Mouse (Mus musculus) midbrain, embryonic 14.5 days (tissue): ENCODE data around the gene Cabp7. TPM values are rescaled to one million over a fixed set of nuclear protein-coding genes. Genes with fewer than 3 reads are reported as not detected.

Source experiments
- ATAC-seq: fragments of 200-750 bp; cut with Nextera tagmentation; 2 replicates; pipeline ENCODE4 v1.8.0; 2017; ENCODE audit warnings: moderate number of reproducible peaks, moderate library complexity; ENCODE audit not compliant: low FRiP score, low TSS enrichment
- DNase-seq: peaks from one replicate; pipeline ENCODE4 v3.0.0-alpha.2; 2015
- H3K27ac ChIP-seq: fragments of 300-500 bp; sonication (generic); replicated peaks from 2 replicates; pipeline ENCODE4 v1.5.1; 2014; ENCODE audit warnings: mild to moderate bottlenecking, low read depth, low read length, moderate library complexity
- H3K27me3 ChIP-seq: fragments of 300-500 bp; sonication (generic); 2 replicates; pipeline ENCODE4 v1.6.1; 2014; ENCODE audit warnings: low read length, control low read depth, mixed read lengths; ENCODE audit not compliant: control insufficient read depth, insufficient read depth
- H3K36me3 ChIP-seq: fragments of 300-500 bp; sonication (generic); 2 replicates; pipeline ENCODE4 v1.6.1; 2014; ENCODE audit warnings: low read length, control low read depth; ENCODE audit not compliant: control insufficient read depth, insufficient read depth
- H3K4me1 ChIP-seq: fragments of 300-500 bp; sonication (generic); 2 replicates; pipeline ENCODE4 v1.6.1; 2014; ENCODE audit warnings: mild to moderate bottlenecking, antibody characterized with exemption, low read length, control low read depth; ENCODE audit not compliant: control insufficient read depth, insufficient read depth
- H3K4me2 ChIP-seq: fragments of 300-500 bp; sonication (generic); 2 replicates; pipeline ENCODE4 v1.6.1; 2014; ENCODE audit warnings: mild to moderate bottlenecking, low read length, moderate library complexity
- H3K4me3 ChIP-seq: fragments of 300-500 bp; sonication (generic); replicated peaks from 2 replicates; pipeline ENCODE4 v1.5.1; 2014; ENCODE audit warnings: low read depth, low read length
- H3K9ac ChIP-seq: fragments of 300-500 bp; sonication (generic); replicated peaks from 2 replicates; pipeline ENCODE4 v1.6.1; 2014; ENCODE audit warnings: mild to moderate bottlenecking, low read length, moderate library complexity
- H3K9me3 ChIP-seq: fragments of 300-500 bp; sonication (generic); 2 replicates; pipeline ENCODE4 v1.6.1; 2016; ENCODE audit warnings: low read length, control low read depth, mixed read lengths; ENCODE audit not compliant: control insufficient read depth
- whole genome bisulfite sequencing: fragments of 180-500 bp; shearing (Covaris S2); extraction: QIAGEN DNeasy Blood & Tissue Kit; methylation state at CpG from one replicate; pipeline ENCODE4 v1.1.7; 2014; 5-methylcytosine and 5-hydroxymethylcytosine counted together
- polyA plus RNA-seq: library from polyadenylated mRNA; unstranded; fragments of >200 nt; fragmentation: Nextera tagmentation; extraction: Ambion mirVana; gene quantifications from 2 replicates; pipeline ENCODE4 v1.2.1, GENCODE M21; 2014

Cabp7 gene
- polyA plus RNA-seq, 1 experiment from 2014 or later: 1.3 TPM

DNA sequence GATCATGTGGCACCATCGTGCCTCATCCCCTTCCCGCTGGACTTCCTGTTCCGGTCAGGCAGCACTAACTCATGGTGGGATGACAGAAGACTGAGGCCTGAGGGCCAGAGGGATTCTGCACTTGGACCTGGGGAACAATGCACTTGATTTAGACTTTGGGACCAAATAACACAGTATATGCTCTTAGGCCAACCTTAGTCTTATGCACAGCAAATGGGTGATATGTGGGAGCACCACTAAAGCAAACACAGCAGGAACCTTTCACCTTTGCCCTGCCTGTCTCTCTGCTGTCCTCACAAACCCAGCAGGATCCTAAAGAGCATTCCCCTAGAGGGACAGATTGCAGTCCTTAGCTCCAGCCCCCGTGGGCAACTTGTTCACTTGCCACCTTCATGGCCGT, 5.8 kb downstream of the Cabp7 start:
- peaks cover 22% of the 10 kb centered on the region; the same call in 1 of the 2 replicates for H3K27me3 ChIP-seq
- DNase-seq (no peak), ATAC-seq (no peak)
- H3K9ac ChIP-seq: no peak overlapping the region
- H3K4me1 ChIP-seq: peaks cover 7% of the 10 kb centered on the region
- no peaks in the 10 kb centered on the region for H3K9me3 ChIP-seq
- no peak overlapping the region for H3K4me2 ChIP-seq
- H3K36me3 ChIP-seq: 0 out of 2 replicates have a peak, but pooled peaks cover 5% of the 10 kb centered on the region
- H3K27ac ChIP-seq: no peak overlapping the region
- H3K4me3 ChIP-seq: no peak overlapping the region
- WGBS: 74% methylated on average over 5 of the region's 5 CpGs

DNA sequence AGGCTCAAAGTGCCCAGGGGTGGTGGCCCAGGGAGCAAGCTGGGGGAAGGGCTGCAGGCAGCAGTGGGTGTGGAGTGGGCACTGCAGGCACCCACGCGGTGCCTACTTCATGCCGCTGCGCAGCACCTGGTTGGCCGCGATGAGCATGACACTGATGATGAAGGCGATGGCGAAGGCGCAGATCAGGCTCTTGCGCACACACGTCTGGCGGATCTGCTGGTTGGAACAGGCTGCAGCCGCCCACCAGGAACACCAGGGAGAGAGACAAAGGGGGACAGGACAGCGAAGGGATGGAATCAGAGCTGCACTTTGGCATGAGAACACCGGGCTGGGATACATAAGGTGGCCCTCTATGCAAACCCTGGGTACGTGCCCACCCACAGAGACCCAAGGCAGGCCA, 7.9 kb downstream of the Cabp7 start:
- Histone ChIP-seq H3K27ac (no peak overlapping the region), H3K9me3 (no peaks in the 10 kb centered on the region), H3K4me1 (peaks cover 11% of the 10 kb centered on the region), H3K4me3 (no peak overlapping the region), H3K9ac (no peak overlapping the region), H3K36me3 (0 out of 2 replicates have a peak, but pooled peaks cover 5% of the 10 kb centered on the region), H3K27me3 (0 out of 2 replicates have a peak, but pooled peaks cover 3% of the 10 kb centered on the region), H3K4me2 (no peak overlapping the region)
- 90% methylated on average over 16 of the region's 16 CpGs for WGBS
- ATAC-seq (no peak), DNase-seq (no peak)

DNA sequence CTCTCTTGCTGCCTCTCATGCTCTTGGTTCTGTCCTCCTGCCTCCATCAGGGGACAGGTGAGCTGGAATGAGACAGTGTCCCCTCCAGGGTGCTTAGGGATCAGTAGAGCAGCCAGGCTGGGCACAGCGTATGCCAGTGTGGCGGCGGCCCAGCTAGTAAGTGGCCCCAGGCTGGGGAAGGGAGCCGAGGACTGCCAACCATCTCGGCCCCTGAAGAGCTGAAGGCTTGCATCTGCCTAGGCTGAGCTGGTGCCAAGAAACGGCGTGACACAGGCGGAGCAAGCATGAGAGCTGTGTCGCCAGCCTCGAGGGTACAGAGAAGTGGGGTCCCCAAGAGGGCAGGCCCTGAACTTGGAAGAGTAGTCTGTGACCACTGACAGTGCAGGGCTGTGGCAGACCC, 8.9 kb downstream of the Cabp7 start:
- Histone ChIP-seq H3K9ac (no peak overlapping the region), H3K36me3 (0 out of 2 replicates have a peak, but pooled peaks cover 5% of the 10 kb centered on the region), H3K4me1 (peaks cover 11% of the 10 kb centered on the region), H3K27me3 (no peaks in the 10 kb centered on the region), H3K9me3 (no peaks in the 10 kb centered on the region), H3K4me2 (no peak overlapping the region), H3K27ac (no peak overlapping the region), H3K4me3 (no peak overlapping the region)
- ATAC-seq (no peak), DNase-seq (peak; percentile 32)
- 79% methylated on average over 10 of the region's 10 CpGs for WGBS

DNA sequence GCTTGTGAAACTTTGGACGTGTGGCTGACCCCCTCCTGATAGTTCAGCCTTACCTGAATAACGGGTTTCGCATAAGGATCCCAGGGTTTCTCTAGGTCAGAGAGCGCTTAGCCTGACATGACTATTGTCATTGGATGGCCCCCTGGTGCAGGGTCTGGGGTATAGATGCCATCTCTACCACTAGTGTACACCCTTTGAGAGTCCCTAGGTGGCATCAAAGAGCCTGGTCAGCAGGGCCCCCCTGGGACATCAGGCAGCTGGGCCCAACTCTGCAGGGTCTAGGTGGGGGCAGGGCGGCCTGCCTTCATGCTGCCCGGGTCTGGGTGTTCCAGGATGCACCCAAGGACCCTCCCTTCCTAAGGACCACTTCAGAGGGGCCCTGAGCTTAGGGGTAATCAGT, 10.2 kb downstream of the Cabp7 start:
- no peak overlapping the region for H3K9ac ChIP-seq
- peaks cover 11% of the 10 kb centered on the region for H3K4me1 ChIP-seq
- H3K27ac ChIP-seq: no peak overlapping the region
- no peak for DNase-seq
- no peak overlapping the region for H3K4me3 ChIP-seq
- H3K9me3 ChIP-seq: no peaks in the 10 kb centered on the region
- peaks cover 8% of the 10 kb centered on the region; the same call in 1 of the 2 replicates for H3K36me3 ChIP-seq
- no peak for ATAC-seq
- H3K27me3 ChIP-seq: no peaks in the 10 kb centered on the region
- WGBS: 42% methylated on average over 6 of the region's 6 CpGs
- H3K4me2 ChIP-seq: no peak overlapping the region

DNA sequence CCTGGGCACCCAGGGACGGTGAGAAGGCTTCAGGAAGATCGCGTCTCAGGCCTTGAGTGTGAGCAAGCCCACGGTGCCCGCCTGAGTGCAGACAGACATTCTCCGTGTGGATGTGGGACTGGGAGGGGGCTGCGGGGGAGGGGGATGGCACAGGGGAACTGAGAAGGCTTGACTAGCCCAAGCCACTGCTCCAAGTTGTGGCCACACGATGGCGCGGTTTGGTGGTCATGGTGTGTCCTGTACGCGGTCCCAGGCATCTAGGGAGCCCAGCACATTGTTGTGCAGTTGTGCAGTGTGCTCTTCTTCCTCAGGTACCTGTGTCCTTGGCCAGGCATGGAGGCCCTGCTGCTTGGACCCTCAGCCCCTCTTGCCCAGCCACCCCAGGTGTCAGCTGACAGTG, 12.4 kb downstream of the Cabp7 start:
- Histone ChIP-seq H3K4me1 (peaks cover 11% of the 10 kb centered on the region), H3K36me3 (peaks cover 8% of the 10 kb centered on the region; the same call in 1 of the 2 replicates), H3K4me2 (no peak overlapping the region), H3K27me3 (no peaks in the 10 kb centered on the region), H3K4me3 (no peak overlapping the region), H3K9me3 (no peaks in the 10 kb centered on the region), H3K9ac (no peak overlapping the region), H3K27ac (no peak overlapping the region)
- ATAC-seq (no peak), DNase-seq (peak; percentile 63)
- 25% methylated on average over 12 of the region's 12 CpGs for WGBS

DNA sequence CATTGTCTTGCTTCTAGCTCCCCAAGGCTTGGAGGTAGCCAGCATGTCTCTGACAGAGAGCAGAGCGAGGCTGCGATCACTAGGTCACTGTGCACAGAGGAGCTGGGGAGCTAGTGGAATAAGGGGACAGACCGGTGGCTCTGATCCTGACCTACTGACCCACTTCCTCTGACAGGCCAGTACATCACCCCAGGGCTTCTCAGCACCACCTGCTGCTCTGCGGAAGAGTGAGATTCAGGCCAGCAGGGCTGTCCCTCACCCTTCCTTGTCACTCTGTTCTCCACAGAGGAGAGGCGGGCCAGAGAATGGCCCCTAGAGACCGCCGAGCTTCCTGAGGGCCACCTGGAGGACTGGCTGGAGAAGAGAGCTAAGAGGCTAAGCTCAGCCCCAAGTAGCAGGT, 14.8 kb downstream of the Cabp7 start:
- H3K36me3 ChIP-seq: peaks cover 3% of the 10 kb centered on the region; the same call in 1 of the 2 replicates

DNA sequence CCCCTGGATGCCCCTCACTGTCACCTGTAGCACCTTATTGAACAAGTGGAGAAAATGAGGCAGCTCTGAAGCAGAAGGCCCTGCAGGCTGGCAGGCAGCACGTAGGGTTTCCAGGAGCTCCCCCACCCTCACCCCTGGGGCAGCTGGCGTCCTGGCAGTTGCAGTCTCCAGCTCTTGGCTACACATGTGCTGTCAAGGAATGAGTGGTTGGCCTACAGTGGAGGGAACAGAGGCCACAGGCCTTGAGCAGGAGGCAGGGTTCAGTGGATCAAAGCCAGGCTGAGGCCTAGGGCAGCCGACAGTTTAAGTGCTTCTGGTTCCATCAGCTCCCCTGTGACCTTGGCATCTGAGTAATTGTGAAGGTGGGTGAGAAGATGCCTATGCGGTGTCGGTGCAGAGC, 15.7 kb downstream of the Cabp7 start:
- no peak overlapping the region for H3K9ac ChIP-seq
- peaks cover 3% of the 10 kb centered on the region; the same call in 1 of the 2 replicates for H3K36me3 ChIP-seq
- no peak for ATAC-seq
- no peak for DNase-seq
- no peak overlapping the region for H3K4me3 ChIP-seq
- H3K27ac ChIP-seq: no peak overlapping the region
- peaks cover 11% of the 10 kb centered on the region for H3K4me1 ChIP-seq
- 81% methylated on average over 5 of the region's 5 CpGs for WGBS
- H3K4me2 ChIP-seq: no peak overlapping the region
- H3K27me3 ChIP-seq: no peaks in the 10 kb centered on the region
- no peaks in the 10 kb centered on the region for H3K9me3 ChIP-seq

More for the DNA sequence above, 14.8 kb downstream of the Cabp7 start:
- DNase-seq: no peak
- H3K27ac ChIP-seq: no peak overlapping the region
- ATAC-seq: no peak
- H3K4me1 ChIP-seq: peaks cover 11% of the 10 kb centered on the region
- WGBS: 72% methylated on average over 7 of the region's 7 CpGs
- no peak overlapping the region for H3K9ac ChIP-seq
- no peaks in the 10 kb centered on the region for H3K27me3 ChIP-seq
- no peak overlapping the region for H3K4me3 ChIP-seq
- H3K4me2 ChIP-seq: no peak overlapping the region
- no peaks in the 10 kb centered on the region for H3K9me3 ChIP-seq

DNA sequence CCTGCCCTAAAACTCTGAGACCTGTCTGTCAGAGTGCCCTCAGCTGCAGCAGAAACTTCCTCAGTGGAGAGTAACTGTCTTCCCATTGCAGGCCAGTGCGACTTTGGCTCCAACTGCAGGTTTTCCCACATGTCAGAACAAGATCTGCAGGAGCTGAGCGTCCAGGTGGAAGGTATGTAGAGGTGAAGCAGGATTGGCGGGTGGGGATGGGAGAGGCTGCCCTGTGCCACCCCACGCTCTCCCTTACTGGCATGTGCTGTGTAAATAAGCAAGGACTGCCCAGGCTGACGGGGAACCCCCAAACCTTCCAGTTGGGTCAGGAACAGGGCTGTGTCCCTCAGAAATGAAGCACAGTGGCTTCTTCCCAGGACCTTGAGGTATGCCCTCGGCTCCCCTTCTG, 16.5 kb downstream of the Cabp7 start:
- WGBS: 90% methylated on average over 6 of the region's 6 CpGs
- H3K27ac ChIP-seq: no peak overlapping the region
- H3K4me3 ChIP-seq: no peak overlapping the region
- no peak for DNase-seq
- no peak overlapping the region for H3K4me2 ChIP-seq
- peaks cover 9% of the 10 kb centered on the region for H3K36me3 ChIP-seq
- peaks cover 4% of the 10 kb centered on the region for H3K4me1 ChIP-seq
- no peak for ATAC-seq
- no peaks in the 10 kb centered on the region for H3K27me3 ChIP-seq
- no peaks in the 10 kb centered on the region for H3K9me3 ChIP-seq
- H3K9ac ChIP-seq: no peak overlapping the region

DNA sequence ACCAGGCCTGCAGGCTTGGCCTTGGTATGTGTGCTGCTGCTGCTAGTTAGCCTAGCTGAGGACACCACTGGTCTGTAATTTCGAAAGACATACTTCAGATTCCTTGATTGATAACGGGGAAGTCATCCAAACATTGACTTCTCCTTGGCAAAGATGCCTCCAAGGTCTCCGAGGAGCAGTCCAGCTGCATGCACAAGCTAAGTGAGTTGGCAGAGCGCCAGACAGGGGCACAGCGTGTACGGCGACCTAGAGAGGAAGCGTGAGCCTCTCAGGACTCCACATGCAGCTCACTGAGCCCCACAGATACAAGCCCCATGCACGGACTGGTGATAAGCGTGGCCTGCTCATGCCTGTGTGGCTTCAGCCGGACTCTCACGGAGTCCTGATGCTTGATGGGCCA, 17.0 kb downstream of the Cabp7 start:
- Histone ChIP-seq H3K36me3 (peaks cover 13% of the 10 kb centered on the region), H3K4me3 (no peak overlapping the region), H3K27me3 (no peaks in the 10 kb centered on the region), H3K9ac (no peak overlapping the region), H3K4me2 (no peak overlapping the region), H3K27ac (no peak overlapping the region), H3K4me1 (no peaks in the 10 kb centered on the region), H3K9me3 (no peaks in the 10 kb centered on the region)
- WGBS: 58% methylated on average over 12 of the region's 12 CpGs
- ATAC-seq (no peak), DNase-seq (peak; percentile 73)
